In the genomic region with DNA sequence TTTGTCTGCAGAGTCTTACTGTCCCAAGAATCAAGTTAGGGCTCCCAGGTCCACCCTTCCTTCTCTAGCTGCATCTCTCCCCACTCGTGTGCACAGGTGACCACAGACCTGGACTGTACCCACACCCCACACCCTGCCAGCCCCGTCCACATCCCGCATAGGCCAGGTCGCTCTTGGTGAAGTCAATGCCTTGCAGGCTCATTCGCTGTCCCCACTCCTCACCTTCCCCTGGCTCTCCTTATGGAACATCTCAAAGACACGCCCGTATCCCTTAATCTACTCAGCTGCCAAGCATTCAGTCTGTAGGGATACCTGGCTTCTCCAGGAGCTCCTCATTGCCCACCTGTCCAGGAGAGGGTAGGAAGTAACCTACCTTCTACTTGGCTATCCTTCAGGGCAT, we compare ENCODE assay signal across 21 mouse cellular contexts. TPM values are rescaled to one million over a fixed set of nuclear protein-coding genes. Genes with fewer than 3 reads are reported as not detected.
"Had no signal": no experiment of that assay in that cellular context is flagged by ENCODE, and none has a peak within 500 bp of the region (broad histone marks: within the 10 kb centered on the region; RNA-seq: fewer than 3 reads in every experiment).

No protein-coding gene starts in this region.

- ATAC-seq: midbrain, embryonic 13.5 days; midbrain, embryonic 15.5 days had no signal

- H3K4me1 ChIP-seq: midbrain, embryonic 15.5 days had no signal

- DNase-seq: lung, adult 18-20 months; lung, embryonic 14.5 days; lung, postnatal 10 days; lung, postnatal 4 days; retina, postnatal 1 day; right cerebral cortex, adult 18-20 months; right cerebral cortex, postnatal 25 days; right cerebral cortex, postnatal 4 days; spleen, adult 18-20 months; thymus, adult 18-20 months; thymus, postnatal 14 days; thymus, postnatal 36 days had no signal

- H3K4me2 ChIP-seq: lung, embryonic 14.5 days; midbrain, embryonic 13.5 days; midbrain, embryonic 15.5 days; neural tube, embryonic 13.5 days; neural tube, embryonic 15.5 days had no signal

- H3K36me3 ChIP-seq: midbrain, embryonic 10.5 days; midbrain, embryonic 13.5 days; midbrain, embryonic 15.5 days; neural tube, embryonic 13.5 days; neural tube, embryonic 15.5 days had no signal

- H3K27ac ChIP-seq: liver, embryonic 14.5 days; midbrain, embryonic 10.5 days; midbrain, embryonic 13.5 days; midbrain, embryonic 15.5 days; neural tube, embryonic 13.5 days; neural tube, embryonic 15.5 days had no signal

- H3K27me3 ChIP-seq: midbrain, embryonic 13.5 days; midbrain, embryonic 15.5 days had no signal

- H3K9ac ChIP-seq: liver, embryonic 14.5 days; lung, embryonic 14.5 days; midbrain, embryonic 13.5 days; midbrain, embryonic 15.5 days; neural tube, embryonic 13.5 days; neural tube, embryonic 15.5 days had no signal

- H3K9me3 ChIP-seq: midbrain, embryonic 10.5 days; midbrain, embryonic 13.5 days; midbrain, embryonic 15.5 days; neural tube, embryonic 13.5 days; neural tube, embryonic 15.5 days had no signal

- H3K4me3 ChIP-seq: midbrain, embryonic 10.5 days; midbrain, embryonic 13.5 days; midbrain, embryonic 15.5 days; myocyte; neural tube, embryonic 13.5 days; neural tube, embryonic 15.5 days had no signal

RNA-seq across cellular contexts. Expression of a gene that starts 2.5 kb away (rescaled TPM):
- polyA plus RNA-seq: liver, embryonic 14.5 days; lung, embryonic 14.5 days; midbrain, embryonic 13.5 days; myocyte; neural tube, embryonic 11.5 days; neural tube, embryonic 13.5 days; stomach, embryonic 14.5 days had no signal
